Mouse (Mus musculus): Measurements from ENCODE around the gene Thpo. TPM values are rescaled to one million over a fixed set of nuclear protein-coding genes. Genes with fewer than 3 reads are reported as not detected.

Gene Thpo
- total RNA-seq, 1 experiment = 0.18 TPM

GRCm38 (mm10) chr16:20775021-20775420 lies 40.7 kb upstream of the Thpo start:
- in situ Hi-C loops (cut with MboI; ENCODE audit: low sequenced_read_pairs in 2 of 2, unreplicated experiment in 2 of 2) = loop anchor here in 1 of 2 experiments (25.0 kb wide), 1 partner anchor 412 kb away; no protein-coding TSS in a partner anchor
- DNase-seq (ENCODE audit: low read depth, low spot score) = no peak
- H3K36me3 ChIP-seq (ENCODE audit: control insufficient read depth, insufficient read depth, low read length, poor library complexity, severe bottlenecking) = no peaks in the 10 kb centered on the region

GRCm38 (mm10) chr16:20765244-20765643 lies 30.9 kb upstream of the Thpo start:
- no peak overlapping the region for H3K9ac ChIP-seq (ENCODE audit: insufficient read depth, low read depth, low read length, poor library complexity, severe bottlenecking)
- in situ Hi-C loops (cut with MboI; ENCODE audit: low sequenced_read_pairs in 2 of 2, unreplicated experiment in 2 of 2) = loop anchor here in 1 of 2 experiments (25.0 kb wide), 1 partner anchor 422 kb away; no protein-coding TSS in a partner anchor
- peak; percentile 87 for DNase-seq (ENCODE audit: low read depth, low spot score)
- no peak overlapping the region; the same call in 1 of the 2 replicates for H3K27ac ChIP-seq (ENCODE audit: insufficient read depth, low read depth, low read length, poor library complexity, severe bottlenecking)
- peak overlapping the region in 1 of 2 experiments; percentile 8; a peak in 1 of 4 replicates for H3K4me3 ChIP-seq (ENCODE audit: insufficient read depth in 1 of 2, low read depth in 1 of 2, low read length in 2 of 2, poor library complexity in 1 of 2, severe bottlenecking in 1 of 2)
- no peaks in the 10 kb centered on the region for H3K9me3 ChIP-seq (ENCODE audit: control insufficient read depth, insufficient read depth, low read depth, low read length)
- H3K36me3 ChIP-seq (ENCODE audit: control insufficient read depth, insufficient read depth, low read length, poor library complexity, severe bottlenecking) = no peaks in the 10 kb centered on the region
- TF ChIP-seq ZNF384 (IDR thresholded peaks at IDR 0.05; ENCODE audit: low read depth, low read length) (no peak), ZC3H11A (IDR thresholded peaks at IDR 0.05; ENCODE audit: borderline replicate concordance, low read depth, low read length) (peak; percentile 47; the same call in 1 of the 2 replicates), CHD2 (IDR thresholded peaks at IDR 0.05; ENCODE audit: low read depth, low read length) (no peak)
- peaks cover 0 to 5% of the 10 kb centered on the region in 2 experiments; a peak in 1 of 4 replicates for H3K4me1 ChIP-seq (ENCODE audit: control insufficient read depth in 2 of 2, insufficient read depth in 2 of 2, low read length in 2 of 2, poor library complexity in 1 of 2)

More at GRCm38 (mm10) chr16:20775021-20775420, 40.7 kb upstream of the Thpo start:
- H3K4me1 ChIP-seq (ENCODE audit: control insufficient read depth in 2 of 2, insufficient read depth in 2 of 2, low read length in 2 of 2, poor library complexity in 1 of 2) = 0 out of 4 replicates have a peak, but pooled peaks cover 0 to 2% of the 10 kb centered on the region in 2 experiments
- H3K9me3 ChIP-seq (ENCODE audit: control insufficient read depth, insufficient read depth, low read depth, low read length) = no peaks in the 10 kb centered on the region
- no peak overlapping the region for H3K27ac ChIP-seq (ENCODE audit: insufficient read depth, low read depth, low read length, poor library complexity, severe bottlenecking)
- no peak overlapping the region for H3K9ac ChIP-seq (ENCODE audit: insufficient read depth, low read depth, low read length, poor library complexity, severe bottlenecking)
- H3K4me3 ChIP-seq (ENCODE audit: insufficient read depth in 1 of 2, low read depth in 1 of 2, low read length in 2 of 2, poor library complexity in 1 of 2, severe bottlenecking in 1 of 2) = no peak overlapping the region
- TF ChIP-seq ZNF384 (IDR thresholded peaks at IDR 0.05; ENCODE audit: low read depth, low read length) (no peak), MAFK (IDR thresholded peaks at IDR 0.05; ENCODE audit: insufficient read depth, low read depth, low read length) (no peak), HCFC1 (IDR thresholded peaks at IDR 0.05; ENCODE audit: borderline replicate concordance, insufficient read depth, low read length) (no peak)

GRCm38 (mm10) chr16:20761681-20762080 lies 27.4 kb upstream of the Thpo start:
- in situ Hi-C loops (cut with MboI; ENCODE audit: low sequenced_read_pairs in 2 of 2, unreplicated experiment in 2 of 2) = loop anchor here in 1 of 2 experiments (25.0 kb wide), 1 partner anchor 426 kb away; no protein-coding TSS in a partner anchor
- peaks cover 0 to 5% of the 10 kb centered on the region in 2 experiments; a peak in 1 of 4 replicates for H3K4me1 ChIP-seq (ENCODE audit: control insufficient read depth in 2 of 2, insufficient read depth in 2 of 2, low read length in 2 of 2, poor library complexity in 1 of 2)
- no peak for TF ChIP-seq HCFC1 (IDR thresholded peaks at IDR 0.05; ENCODE audit: borderline replicate concordance, insufficient read depth, low read length)
- TF ChIP-seq ZC3H11A (IDR thresholded peaks at IDR 0.05; ENCODE audit: borderline replicate concordance, low read depth, low read length) = no peak
- no peak for TF ChIP-seq MAFK (IDR thresholded peaks at IDR 0.05; ENCODE audit: insufficient read depth, low read depth, low read length)
- TF ChIP-seq CHD2 (IDR thresholded peaks at IDR 0.05; ENCODE audit: low read depth, low read length) = no peak
- no peak for TF ChIP-seq ZNF384 (IDR thresholded peaks at IDR 0.05; ENCODE audit: low read depth, low read length)
- DNase-seq (ENCODE audit: low read depth, low spot score) = no peak
- H3K27ac ChIP-seq (ENCODE audit: insufficient read depth, low read depth, low read length, poor library complexity, severe bottlenecking) = no peak overlapping the region
- no peak overlapping the region for H3K4me3 ChIP-seq (ENCODE audit: insufficient read depth in 1 of 2, low read depth in 1 of 2, low read length in 2 of 2, poor library complexity in 1 of 2, severe bottlenecking in 1 of 2)
- H3K9ac ChIP-seq (ENCODE audit: insufficient read depth, low read depth, low read length, poor library complexity, severe bottlenecking) = no peak overlapping the region
- H3K9me3 ChIP-seq (ENCODE audit: control insufficient read depth, insufficient read depth, low read depth, low read length) = no peaks in the 10 kb centered on the region
- no peaks in the 10 kb centered on the region for H3K36me3 ChIP-seq (ENCODE audit: control insufficient read depth, insufficient read depth, low read length, poor library complexity, severe bottlenecking)

GRCm38 (mm10) chr16:20757385-20757784 lies 23.1 kb upstream of the Thpo start:
- H3K36me3 ChIP-seq (ENCODE audit: control insufficient read depth, insufficient read depth, low read length, poor library complexity, severe bottlenecking) = no peaks in the 10 kb centered on the region
- no peaks in the 10 kb centered on the region for H3K4me1 ChIP-seq (ENCODE audit: control insufficient read depth in 2 of 2, insufficient read depth in 2 of 2, low read length in 2 of 2, poor library complexity in 1 of 2)
- H3K9me3 ChIP-seq (ENCODE audit: control insufficient read depth, insufficient read depth, low read depth, low read length) = no peaks in the 10 kb centered on the region
- H3K4me3 ChIP-seq (ENCODE audit: insufficient read depth in 1 of 2, low read depth in 1 of 2, low read length in 2 of 2, poor library complexity in 1 of 2, severe bottlenecking in 1 of 2) = no peak overlapping the region
- no peak for DNase-seq (ENCODE audit: low read depth, low spot score)
- no peak for TF ChIP-seq HCFC1 (IDR thresholded peaks at IDR 0.05; ENCODE audit: borderline replicate concordance, insufficient read depth, low read length)
- TF ChIP-seq CHD2 (IDR thresholded peaks at IDR 0.05; ENCODE audit: low read depth, low read length) = no peak
- no peak for TF ChIP-seq ZC3H11A (IDR thresholded peaks at IDR 0.05; ENCODE audit: borderline replicate concordance, low read depth, low read length)
- no peak for TF ChIP-seq MAFK (IDR thresholded peaks at IDR 0.05; ENCODE audit: insufficient read depth, low read depth, low read length)
- no peak for TF ChIP-seq ZNF384 (IDR thresholded peaks at IDR 0.05; ENCODE audit: low read depth, low read length)
- in situ Hi-C loops (cut with MboI; ENCODE audit: low sequenced_read_pairs in 2 of 2, unreplicated experiment in 2 of 2) = loop anchor here in 1 of 2 experiments (25.0 kb wide), 1 partner anchor 430 kb away; no protein-coding TSS in a partner anchor
- no peak overlapping the region for H3K27ac ChIP-seq (ENCODE audit: insufficient read depth, low read depth, low read length, poor library complexity, severe bottlenecking)
- H3K9ac ChIP-seq (ENCODE audit: insufficient read depth, low read depth, low read length, poor library complexity, severe bottlenecking) = no peak overlapping the region
